ENCODE assay signal across 14 mouse cellular contexts in the genomic region with DNA sequence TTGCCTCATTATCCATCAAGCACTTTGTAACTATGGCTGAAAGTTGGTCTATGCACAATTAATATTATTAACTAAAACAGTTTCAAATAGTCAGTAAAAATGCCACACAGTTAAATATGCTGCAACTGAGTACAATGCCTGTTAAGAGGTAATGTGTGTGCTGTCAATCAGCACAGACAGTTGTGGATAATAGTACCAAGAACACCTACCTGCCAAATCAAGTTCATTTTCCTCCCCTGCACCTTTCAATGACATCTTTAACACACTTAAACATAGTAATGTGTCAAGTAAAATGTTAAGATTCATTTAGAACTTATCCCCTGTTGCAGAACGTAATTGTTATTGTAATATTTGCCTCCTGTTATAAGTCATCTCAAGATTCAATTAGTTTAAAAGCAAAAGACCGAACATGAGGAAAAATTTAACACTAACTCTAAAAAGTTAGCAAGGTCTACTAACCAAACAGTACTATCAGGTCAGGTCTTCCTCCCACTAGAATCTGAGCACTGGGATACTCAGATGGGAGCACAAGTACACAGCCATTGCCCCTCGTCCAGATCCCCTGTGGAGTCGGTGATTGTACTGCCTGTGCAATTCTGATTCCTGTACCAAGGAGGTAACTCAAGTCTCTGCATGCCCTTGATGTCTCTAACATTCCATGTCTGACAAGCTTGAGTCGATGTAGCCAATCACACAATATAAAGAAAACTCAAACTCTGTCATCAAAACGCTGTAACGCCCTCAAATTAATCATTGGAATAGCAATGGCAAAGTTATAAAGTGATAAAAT.
"Had no signal": no experiment of that assay in that cellular context is flagged by ENCODE, and none has a peak within 500 bp of the region (broad histone marks: within the 10 kb centered on the region; RNA-seq: fewer than 3 reads in every experiment).

No protein-coding gene starts in this region.

- H3K9me3 ChIP-seq: kidney, embryonic 15.5 days; liver, embryonic 15.5 days; megakaryocyte, embryonic 14.5 days; midbrain, embryonic 15.5 days; neural tube, embryonic 13.5 days; stomach, embryonic 15.5 days had no signal

- DNase-seq: kidney, postnatal 14 days; lung, adult 2 months; lung, postnatal 10 days; right cerebral cortex, postnatal 14 days; thymus, adult 2 months; thymus, postnatal 25 days had no signal

- H3K4me2 ChIP-seq: kidney, embryonic 15.5 days; liver, embryonic 15.5 days; midbrain, embryonic 11.5 days; midbrain, embryonic 15.5 days; neural tube, embryonic 13.5 days; stomach, embryonic 15.5 days had no signal

- ATAC-seq: midbrain, embryonic 15.5 days had no signal

- H3K36me3 ChIP-seq: liver, embryonic 15.5 days; midbrain, embryonic 15.5 days; neural tube, embryonic 13.5 days had no signal

- H3K27me3 ChIP-seq: kidney, embryonic 15.5 days; liver, embryonic 15.5 days; megakaryocyte, embryonic 14.5 days; midbrain, embryonic 15.5 days; neural tube, embryonic 13.5 days; stomach, embryonic 15.5 days had no signal

- H3K9ac ChIP-seq: kidney, embryonic 15.5 days; liver, embryonic 15.5 days; midbrain, embryonic 15.5 days; neural tube, embryonic 13.5 days; stomach, embryonic 15.5 days had no signal

- H3K4me1 ChIP-seq: kidney, embryonic 15.5 days; liver, embryonic 15.5 days; midbrain, embryonic 15.5 days; neural tube, embryonic 13.5 days; stomach, embryonic 15.5 days had no signal

- H3K27ac ChIP-seq: kidney, embryonic 15.5 days; liver, embryonic 15.5 days; macrophage; midbrain, embryonic 15.5 days; neural tube, embryonic 13.5 days; stomach, embryonic 15.5 days had no signal

- H3K4me3 ChIP-seq: kidney, embryonic 15.5 days; liver, embryonic 15.5 days; megakaryocyte, embryonic 14.5 days; midbrain, embryonic 15.5 days; neural tube, embryonic 13.5 days; stomach, embryonic 15.5 days had no signal
